Comparison of ENCODE assay signal across 17 mouse cellular contexts in genomic region chr16:8763028-8763427, GRCm38 (mm10). TPM values are rescaled to one million over a fixed set of nuclear protein-coding genes. Genes with fewer than 3 reads are reported as not detected.
DNase-seq lines count a peak whose midpoint lies in the region; ATAC-seq and TF ChIP-seq lines count a peak whose summit lies in the region.
"Had no signal": no experiment of that assay in that cellular context is flagged by ENCODE, and none has a peak within 500 bp of the region (broad histone marks: within the 10 kb centered on the region; RNA-seq: fewer than 3 reads in every experiment).

No protein-coding gene starts in this region.

- peak; percentile 27 to 66 for DNase-seq in left cerebral cortex, adult 18-20 months (ENCODE audit: low spot score in 2 of 2)
- DNase-seq in left cerebral cortex, postnatal 4 days = no peak
- peak; percentile 21 to 35 for DNase-seq in layer of hippocampus, postnatal 14 days (ENCODE audit: low spot score in 2 of 2)
- peak; percentile 60 to 70 for DNase-seq in right cerebral cortex, postnatal 10 days (ENCODE audit: low spot score in 2 of 2)
- no peak for DNase-seq in stomach, postnatal 0 days (ENCODE audit: low spot score)
- no peak for DNase-seq in hindbrain, embryonic 10.5 days (ENCODE audit: low spot score)
- DNase-seq: adrenal gland, postnatal 36 days; gastrocnemius, postnatal 10 days; kidney, adult 2 months; kidney, postnatal 4 days; lung, postnatal 10 days had no signal

- H3K27me3 ChIP-seq in stomach, postnatal 0 days (ENCODE audit: control insufficient read depth, insufficient read depth, low read length) = no peaks in the 10 kb centered on the region
- no peaks in the 10 kb centered on the region for H3K27me3 ChIP-seq in hindbrain, embryonic 10.5 days (ENCODE audit: insufficient read depth, poor library complexity, severe bottlenecking)
- H3K27me3 ChIP-seq in hindbrain, embryonic 12.5 days = no peaks in the 10 kb centered on the region
- H3K27me3 ChIP-seq: limb, embryonic 13.5 days had no signal

- H3K9me3 ChIP-seq in stomach, postnatal 0 days (ENCODE audit: control insufficient read depth, low read length) = no peaks in the 10 kb centered on the region
- no peaks in the 10 kb centered on the region for H3K9me3 ChIP-seq in hindbrain, embryonic 10.5 days
- no peaks in the 10 kb centered on the region for H3K9me3 ChIP-seq in hindbrain, embryonic 12.5 days (replicated peaks)
- H3K9me3 ChIP-seq: limb, embryonic 13.5 days had no signal

- 0 out of 2 replicates have a peak overlapping the region, but pooled peaks have one; percentile 43 for H3K27ac ChIP-seq in cortical plate, adult 2 months (ENCODE audit: insufficient read depth, low read length)
- H3K27ac ChIP-seq in stomach, postnatal 0 days (replicated peaks) = no peak overlapping the region
- H3K27ac ChIP-seq in hindbrain, embryonic 10.5 days = no peak overlapping the region
- no peak overlapping the region for H3K27ac ChIP-seq in hindbrain, embryonic 12.5 days
- H3K27ac ChIP-seq: limb, embryonic 13.5 days had no signal

- H3K9ac ChIP-seq in stomach, postnatal 0 days (ENCODE audit: low read length) = no peak overlapping the region
- H3K9ac ChIP-seq in hindbrain, embryonic 12.5 days = no peak overlapping the region
- H3K9ac ChIP-seq: limb, embryonic 13.5 days had no signal

- H3K36me3 ChIP-seq in stomach, postnatal 0 days (ENCODE audit: control insufficient read depth, insufficient read depth, low read length) = no peaks in the 10 kb centered on the region
- H3K36me3 ChIP-seq in hindbrain, embryonic 10.5 days = no peaks in the 10 kb centered on the region
- no peaks in the 10 kb centered on the region for H3K36me3 ChIP-seq in hindbrain, embryonic 12.5 days
- H3K36me3 ChIP-seq: limb, embryonic 13.5 days had no signal

- H3K4me3 ChIP-seq in cortical plate, adult 2 months (ENCODE audit: insufficient read depth, low read length) = no peak overlapping the region
- H3K4me3 ChIP-seq in stomach, postnatal 0 days (ENCODE audit: low read depth, low read length) = no peak overlapping the region
- H3K4me3 ChIP-seq in hindbrain, embryonic 10.5 days = no peak overlapping the region
- no peak overlapping the region for H3K4me3 ChIP-seq in hindbrain, embryonic 12.5 days
- H3K4me3 ChIP-seq: limb, embryonic 13.5 days; myocyte had no signal

- 64% methylated on average over 6 of the region's 6 CpGs for WGBS in stomach, postnatal 0 days
- WGBS in hindbrain, embryonic 10.5 days = 73% methylated on average over 6 of the region's 6 CpGs
- 66% methylated on average over 6 of the region's 6 CpGs for WGBS in hindbrain, embryonic 12.5 days

- intact Hi-C loops in left cerebral cortex, postnatal 4 days (cut with DNase I) = no loop called here

- TF ChIP-seq EP300 in stomach, postnatal 0 days (optimal IDR thresholded peaks at IDR 0.05) = no peak

- TF ChIP-seq CTCF in cortical plate, adult 2 months (IDR thresholded peaks at IDR 0.05; ENCODE audit: extremely low read depth, insufficient read depth, low read length) = no peak
- no peak for TF ChIP-seq CTCF in stomach, postnatal 0 days (IDR thresholded peaks at IDR 0.05; ENCODE audit: low read depth)

- no peak overlapping the region for H3K4me2 ChIP-seq in stomach, postnatal 0 days (replicated peaks; ENCODE audit: low read depth)
- no peak overlapping the region for H3K4me2 ChIP-seq in hindbrain, embryonic 12.5 days (replicated peaks)
- H3K4me2 ChIP-seq: limb, embryonic 13.5 days; midbrain, embryonic 11.5 days had no signal

- TF ChIP-seq POLR2A in cortical plate, adult 2 months (IDR thresholded peaks at IDR 0.05; ENCODE audit: extremely low read depth, insufficient read depth, low read length) = 0 out of 2 replicates have a peak, but pooled peaks have one; percentile 19

- ATAC-seq in stomach, postnatal 0 days (ENCODE audit: low FRiP score, low TSS enrichment) = no peak
- no peak for ATAC-seq in hindbrain, embryonic 12.5 days (ENCODE audit: low FRiP score)
- ATAC-seq: hindbrain, embryonic 16.5 days had no signal

- peaks cover 7% of the 10 kb centered on the region for H3K4me1 ChIP-seq in cortical plate, adult 2 months (ENCODE audit: control insufficient read depth, insufficient read depth, low read length)
- H3K4me1 ChIP-seq in stomach, postnatal 0 days (replicated peaks; ENCODE audit: control insufficient read depth, insufficient read depth) = no peaks in the 10 kb centered on the region
- H3K4me1 ChIP-seq in hindbrain, embryonic 10.5 days (replicated peaks) = no peaks in the 10 kb centered on the region
- no peaks in the 10 kb centered on the region for H3K4me1 ChIP-seq in hindbrain, embryonic 12.5 days
- H3K4me1 ChIP-seq: limb, embryonic 13.5 days had no signal

RNA-seq across cellular contexts. Expression of gene Usp7, which starts 29.1 kb away (rescaled TPM):
- total RNA-seq in left cerebral cortex, adult 18-20 months (2021) = 100 to 1,000 TPM; 160 to 165 TPM
- total RNA-seq in left cerebral cortex, postnatal 4 days (2021) = 100 to 1,000 TPM; 184 to 190 TPM
- polyA plus RNA-seq in cortical plate, adult 2 months (2012; rRNA removed) = 96.0 and 107 TPM in 2 replicates
- total RNA-seq in layer of hippocampus, postnatal 14 days (2021) = 100 to 1,000 TPM; 149 to 167 TPM
- 15.7 and 18.1 TPM in 2 replicates for polyA plus RNA-seq in stomach, postnatal 0 days (2015; fragmentation: Nextera tagmentation; extraction: Ambion mirVana)
- polyA plus RNA-seq in hindbrain, embryonic 10.5 days (2016; fragmentation: Nextera tagmentation; extraction: Ambion mirVana) = 23.3 and 29.8 TPM in 2 replicates
- polyA plus RNA-seq in hindbrain, embryonic 12.5 days (2016; fragmentation: Nextera tagmentation; extraction: Ambion mirVana) = 32.1 and 34.9 TPM in 2 replicates

Comparison
In these comparisons a context has a peak if more than half of its experiments do, and no peak if none do; other contexts are left out.
1. DNase-seq: peak in left cerebral cortex, adult 18-20 months (2 of 2), layer of hippocampus, postnatal 14 days (2 of 2) and right cerebral cortex, postnatal 10 days (2 of 2); none in left cerebral cortex, postnatal 4 days (single experiment), stomach, postnatal 0 days (single experiment) and hindbrain, embryonic 10.5 days (single experiment).